Mouse (Mus musculus) heart, adult 2 months (tissue): Measurements from ENCODE around the gene Keap1. TPM values are rescaled to one million over a fixed set of nuclear protein-coding genes. Genes with fewer than 3 reads are reported as not detected.
"Not testable (repeated sequence)": the region's sequence is repeated elsewhere in the genome, so short reads cannot be mapped to it uniquely, and the experiment has no call there.

Source experiments
- DNase-seq, 2 experiments: peaks; one replicate each; pipeline ENCODE4 v3.0.0; 2021
- H3K27ac ChIP-seq: fragments of 200-600 bp; 2 replicates; pipeline ENCODE4 v1.8.1; 2022
- H3K27me3 ChIP-seq: fragments of 200-500 bp; 2 replicates; pipeline ENCODE4 v1.6.1; 2012; ENCODE audit warnings: mild to moderate bottlenecking, low read length, inconsistent platforms, mixed read lengths; ENCODE audit not compliant: control insufficient read depth, insufficient read depth
- H3K36me3 ChIP-seq: fragments of 200-500 bp; 2 replicates; pipeline ENCODE4 v1.6.1; 2012; ENCODE audit warnings: low read length, inconsistent platforms; ENCODE audit not compliant: control insufficient read depth, insufficient read depth
- H3K4me1 ChIP-seq: fragments of 200-500 bp; 2 replicates; pipeline ENCODE4 v1.6.1; 2011; ENCODE audit warnings: low read length; ENCODE audit not compliant: control insufficient read depth, insufficient read depth
- H3K4me3 ChIP-seq: fragments of 200-600 bp; 2 replicates; pipeline ENCODE4 v1.8.1; 2022
- H3K79me2 ChIP-seq: fragments of 200-500 bp; replicated peaks from 2 replicates; pipeline ENCODE4 v1.6.1; 2012; ENCODE audit warnings: mild to moderate bottlenecking, inconsistent platforms, low read length, moderate library complexity, mixed read lengths; ENCODE audit not compliant: control insufficient read depth, insufficient read depth
- H3K9ac ChIP-seq: fragments of 200-500 bp; 2 replicates; pipeline ENCODE4 v1.6.1; 2012; ENCODE audit warnings: low read depth, mild to moderate bottlenecking, control low read depth, inconsistent platforms, low read length, mixed read lengths
- CTCF ChIP-seq: fragments of 200-600 bp; IDR thresholded peaks from 2 replicates; pipeline ENCODE4 v1.8.1; 2022; ENCODE audit warnings: antibody characterized with exemption, mild to moderate bottlenecking, moderate library complexity
- EP300 ChIP-seq: fragments of 200-500 bp; IDR thresholded peaks from 2 replicates; pipeline ENCODE4 v1.6.1; 2011; ENCODE audit warnings: low read depth, low read length, control low read depth; ENCODE audit not compliant: insufficient read depth
- POLR2A ChIP-seq: fragments of 200-500 bp; IDR thresholded peaks from 2 replicates; pipeline ENCODE4 v1.6.1; 2011; ENCODE audit warnings: mild to moderate bottlenecking, low read depth, low read length, control low read depth; ENCODE audit not compliant: insufficient read depth
- WGBS: fragments of 180-500 bp; shearing (Covaris S2); methylation state at CpG from one replicate; pipeline ENCODE4 v1.1.7; 2018; 5-methylcytosine and 5-hydroxymethylcytosine counted together
- intact Hi-C: fragments of 180-260 bp; cut with DNase I; formaldehyde crosslinking; loops from one replicate; pipeline ENCODE4 v1.15.1; 2025
- polyA plus RNA-seq: library from polyadenylated mRNA; depleted of rRNA; stranded (reverse); fragments of >200 nt; gene quantifications from 2 replicates; pipeline ENCODE4 v1.2.3, GENCODE M21; 2012
- total RNA-seq, 2 experiments: library from RNA; stranded (reverse); gene quantifications; 2 replicates each; pipeline ENCODE4 v1.2.3; 2021

Keap1 gene
- total and polyA plus RNA-seq, 3 experiments, result 37.6 to 47.2 (median 40.4) TPM

DNA sequence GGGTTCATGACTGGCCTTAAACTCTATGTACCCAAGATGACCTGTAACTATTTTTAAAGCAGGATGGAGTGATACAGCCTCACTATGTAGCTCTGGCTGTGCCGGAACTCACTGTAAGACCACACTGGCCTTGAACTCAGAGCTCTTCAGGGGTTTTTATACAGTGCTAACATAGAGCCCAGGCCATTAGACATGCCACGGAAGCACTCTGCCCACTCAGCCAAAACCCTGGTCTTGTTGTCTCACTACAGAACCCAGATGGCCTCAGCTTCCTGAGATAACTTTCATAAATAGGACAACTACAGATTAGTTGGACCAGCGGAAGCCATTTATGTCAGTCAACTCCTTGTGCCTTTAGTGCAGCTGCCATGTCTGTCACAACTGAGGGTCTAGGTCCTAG, 35.2 kb upstream of the Keap1 start:
- Histone ChIP-seq H3K79me2 (no peaks in the 10 kb centered on the region; the same call in 1 of the 2 replicates), H3K9ac (no peak overlapping the region), H3K27me3 (no peaks in the 10 kb centered on the region), H3K27ac (no peak overlapping the region; the same call in 1 of the 2 replicates), H3K36me3 (no peaks in the 10 kb centered on the region; the same call in 1 of the 2 replicates), H3K4me1 (peaks cover 2% of the 10 kb centered on the region; the same call in 1 of the 2 replicates), H3K4me3 (no peak overlapping the region)
- no peak for DNase-seq
- WGBS, result 40% methylated on average over 3 of the region's 3 CpGs
- intact Hi-C loops, result no loop called here
- TF ChIP-seq EP300 (no peak), POLR2A (no peak), CTCF (no peak)

DNA sequence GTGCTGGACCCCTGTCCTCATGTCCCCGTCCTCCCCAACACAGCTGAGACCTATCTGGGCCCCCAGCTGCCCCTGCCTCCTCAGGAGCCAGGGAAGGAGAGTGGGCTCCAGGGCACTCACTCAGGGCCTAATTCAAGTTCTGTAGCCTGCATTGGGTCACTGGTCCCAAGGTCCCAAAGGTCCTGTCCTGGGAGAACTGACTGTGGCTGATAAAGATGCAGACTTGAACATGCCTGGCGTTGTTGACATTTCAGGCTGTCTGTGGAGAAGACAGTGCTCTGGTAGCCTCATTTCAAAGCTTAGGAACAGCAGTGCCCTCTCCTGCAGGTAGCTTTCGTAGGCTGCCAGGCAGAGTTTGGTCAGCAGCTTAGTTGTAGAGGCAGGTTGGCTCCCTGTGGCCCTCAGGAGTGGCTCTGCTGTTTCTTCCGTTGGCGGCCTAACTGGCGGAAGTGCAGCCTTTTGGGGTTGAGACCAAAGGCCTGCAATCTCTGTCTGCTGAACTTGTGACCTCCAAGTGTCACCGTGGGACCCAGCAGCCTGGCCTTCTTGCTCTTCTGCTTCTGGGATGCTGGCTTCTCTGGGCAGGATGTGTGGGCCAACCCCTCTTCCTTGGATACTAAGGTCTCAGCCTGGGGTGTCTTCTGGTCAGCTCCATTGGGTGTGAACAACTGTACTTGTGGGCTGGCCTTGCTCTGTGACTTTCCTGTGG, 34.5 kb upstream of the Keap1 start:
- Histone ChIP-seq H3K36me3 (no peaks in the 10 kb centered on the region; the same call in 1 of the 2 replicates), H3K4me1 (peaks cover 2% of the 10 kb centered on the region; the same call in 1 of the 2 replicates), H3K9ac (no peak overlapping the region), H3K27me3 (no peaks in the 10 kb centered on the region), H3K79me2 (no peaks in the 10 kb centered on the region; the same call in 1 of the 2 replicates), H3K27ac (no peak overlapping the region; the same call in 1 of the 2 replicates), H3K4me3 (no peak overlapping the region)
- intact Hi-C loops, result no loop called here
- WGBS, result 60% methylated on average over 7 of the region's 7 CpGs
- DNase-seq, result no peak
- TF ChIP-seq EP300 (no peak), CTCF (no peak)

DNA sequence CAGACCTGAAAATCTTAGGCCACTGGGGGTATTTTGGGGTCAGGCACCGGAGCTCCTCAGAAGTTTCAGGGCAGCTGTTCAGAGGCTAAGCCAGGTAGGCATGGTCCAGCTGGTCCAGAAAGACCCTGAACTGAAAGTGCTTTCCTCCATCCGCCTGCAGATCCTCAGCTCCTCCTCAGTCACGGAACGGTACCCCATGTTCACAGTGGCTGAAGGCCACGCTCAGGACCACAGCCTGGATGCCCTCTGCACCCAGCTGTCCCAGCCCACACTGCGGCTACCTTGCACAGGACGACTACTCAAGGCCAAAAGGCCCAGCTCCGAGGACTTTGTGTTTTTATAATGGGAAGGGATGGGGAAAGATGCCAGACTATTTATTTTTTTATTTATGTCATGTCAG, 33.9 kb upstream of the Keap1 start:
- no peak for DNase-seq
- 78% methylated on average over 8 of the region's 8 CpGs for WGBS
- Histone ChIP-seq H3K27ac (no peak overlapping the region), H3K4me3 (no peak overlapping the region), H3K27me3 (no peaks in the 10 kb centered on the region), H3K4me1 (peaks cover 2% of the 10 kb centered on the region; the same call in 1 of the 2 replicates), H3K36me3 (no peaks in the 10 kb centered on the region; the same call in 1 of the 2 replicates), H3K79me2 (no peaks in the 10 kb centered on the region; the same call in 1 of the 2 replicates), H3K9ac (no peak overlapping the region)
- TF ChIP-seq EP300 (no peak), POLR2A (no peak), CTCF (no peak)
- intact Hi-C loops, result no loop called here

GRCm38 (mm10) chr9:21272391-21272790, 33.2 kb upstream of the Keap1 start:
- H3K79me2 ChIP-seq, result no peaks in the 10 kb centered on the region; the same call in 1 of the 2 replicates
- H3K27ac ChIP-seq, result no peak overlapping the region
- H3K36me3 ChIP-seq, result no peaks in the 10 kb centered on the region; the same call in 1 of the 2 replicates
- 90% methylated on average over 9 of the region's 9 CpGs for WGBS
- H3K9ac ChIP-seq, result no peak overlapping the region
- intact Hi-C loops, result no loop called here
- no peaks in the 10 kb centered on the region for H3K27me3 ChIP-seq
- H3K4me3 ChIP-seq, result no peak overlapping the region
- TF ChIP-seq EP300 (no peak), POLR2A (no peak), CTCF (no peak)
- no peak for DNase-seq
- peaks cover 2% of the 10 kb centered on the region; the same call in 1 of the 2 replicates for H3K4me1 ChIP-seq

DNA sequence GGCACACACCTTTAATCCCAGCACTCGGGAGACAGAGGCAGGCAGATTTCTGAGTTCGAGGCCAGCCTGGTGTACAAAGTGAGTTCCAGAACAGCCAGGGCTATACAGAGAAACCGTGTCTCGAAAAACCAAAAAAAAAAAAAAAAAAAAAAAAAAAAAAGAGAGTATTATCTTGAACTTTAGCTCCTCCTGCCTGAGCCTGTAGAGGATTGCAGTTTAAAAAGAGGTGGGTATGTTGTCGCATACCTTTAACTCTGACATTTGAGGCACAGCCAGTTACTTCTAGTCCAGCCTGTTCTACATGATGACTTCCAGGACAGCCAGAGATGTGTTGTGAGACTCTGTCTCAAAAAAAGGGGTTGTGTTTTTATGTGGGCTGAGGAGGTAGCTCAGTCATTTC, 30.4 kb upstream of the Keap1 start:
- H3K4me3 ChIP-seq, H3K36me3 ChIP-seq, H3K27me3 ChIP-seq, DNase-seq, H3K27ac ChIP-seq, H3K79me2 ChIP-seq, H3K9ac ChIP-seq, intact Hi-C loops, H3K4me1 ChIP-seq: not testable (repeated sequence)
- 81% methylated on average over 5 of the region's 5 CpGs for WGBS

- Histone ChIP-seq H3K4me3 (no peak overlapping the region), H3K27ac (no peak overlapping the region), H3K9ac (no peak overlapping the region), H3K36me3 (no peaks in the 10 kb centered on the region; the same call in 1 of the 2 replicates), H3K27me3 (no peaks in the 10 kb centered on the region), H3K4me1 (peaks cover 3% of the 10 kb centered on the region; the same call in 1 of the 2 replicates), H3K79me2 (no peaks in the 10 kb centered on the region; the same call in 1 of the 2 replicates)
- no peak for DNase-seq
- WGBS, result 92% methylated on average over 16 of the region's 16 CpGs
- TF ChIP-seq CTCF, result no peak
- no peak for TF ChIP-seq POLR2A
- no peak for TF ChIP-seq EP300
- intact Hi-C loops, result no loop called here
These were observed 29.1 kb upstream of the Keap1 start for GRCm38 (mm10) chr9:21268305-21268704.
